Mouse (Mus musculus): ENCODE results near the gene Lrrc23. TPM values are rescaled to one million over a fixed set of nuclear protein-coding genes. Genes with fewer than 3 reads are reported as not detected.

Gene Lrrc23
- polyA plus RNA-seq, 1 experiment from 2014 or later = 1.4 TPM

GRCm38 (mm10) chr6:124739231-124739796, 40.2 kb downstream of the Lrrc23 start:
- H3K9me3 ChIP-seq (ENCODE audit: control insufficient read depth, low read length) = no peaks in the 10 kb centered on the region
- H3K27me3 ChIP-seq (ENCODE audit: control insufficient read depth, insufficient read depth, low read length) = no peaks in the 10 kb centered on the region
- H3K4me3 ChIP-seq (ENCODE audit: low read depth, low read length) = no peak overlapping the region
- DNase-seq (ENCODE audit: low spot score) = no peak
- H3K9ac ChIP-seq (ENCODE audit: low read length) = no peak overlapping the region
- no peak for ATAC-seq (ENCODE audit: insufficient read depth, low FRiP score, low TSS enrichment)
- peaks cover 9% of the 10 kb centered on the region; the same call in 1 of the 2 replicates for H3K4me1 ChIP-seq (ENCODE audit: control insufficient read depth, insufficient read depth, low read length)
- H3K4me2 ChIP-seq (ENCODE audit: low read depth) = no peak overlapping the region
- 0 out of 2 replicates have a peak, but pooled peaks cover 4% of the 10 kb centered on the region for H3K36me3 ChIP-seq (ENCODE audit: control insufficient read depth, insufficient read depth, low read length)
- H3K27ac ChIP-seq (ENCODE audit: low read depth, low read length) = no peak overlapping the region
- 79% methylated on average over 10 of the region's 10 CpGs for WGBS

DNA sequence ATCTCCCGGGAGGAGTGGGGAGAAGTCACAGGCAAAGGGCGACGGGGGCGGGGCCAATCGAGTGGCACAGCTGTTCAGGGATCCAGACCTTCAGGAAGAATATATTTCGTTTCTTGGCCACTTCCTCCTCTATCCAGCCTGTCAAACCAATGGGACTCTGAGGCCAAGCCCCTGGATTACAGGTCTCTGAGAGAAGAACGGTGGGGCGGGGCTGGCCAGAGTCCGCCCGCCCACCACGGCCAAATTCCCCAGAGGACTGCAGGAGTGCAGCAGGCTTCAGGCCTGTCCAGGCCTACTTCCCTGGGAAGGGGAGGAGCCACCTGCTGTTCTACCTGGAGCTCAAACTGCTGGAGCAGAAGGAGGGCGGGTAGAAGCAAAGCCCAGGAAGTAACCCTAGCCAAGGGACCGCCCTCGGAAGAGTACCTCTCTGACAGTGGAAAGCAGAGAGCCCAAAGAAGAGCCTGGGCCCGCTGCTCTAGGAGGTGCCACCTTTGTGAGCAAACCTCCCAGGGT, 41.0 kb downstream of the Lrrc23 start, which contains the start of gene Ptpn6:
TSS of gene Ptpn6 (minus strand) at position 204 of the 513 bp plus-strand sequence.
- Histone ChIP-seq H3K4me2 (ENCODE audit: low read depth) (no peak within 1 kb of the TSS), H3K27me3 (ENCODE audit: control insufficient read depth, insufficient read depth, low read length) (no peaks in the 10 kb centered on the region), H3K4me1 (ENCODE audit: control insufficient read depth, insufficient read depth, low read length) (peaks cover 9% of the 10 kb centered on the region; the same call in 1 of the 2 replicates), H3K9me3 (ENCODE audit: control insufficient read depth, low read length) (no peaks in the 10 kb centered on the region), H3K4me3 (ENCODE audit: low read depth, low read length) (no peak within 1 kb of the TSS), H3K36me3 (ENCODE audit: control insufficient read depth, insufficient read depth, low read length) (0 out of 2 replicates have a peak, but pooled peaks cover 4% of the 10 kb centered on the region), H3K27ac (ENCODE audit: low read depth, low read length) (no peak within 1 kb of the TSS), H3K9ac (ENCODE audit: low read length) (no peak within 1 kb of the TSS)
- DNase-seq (ENCODE audit: low spot score) (peak; percentile 50), ATAC-seq (ENCODE audit: insufficient read depth, low FRiP score, low TSS enrichment) (no peak)
- WGBS = 32% methylated on average over 15 of the region's 15 CpGs

DNA sequence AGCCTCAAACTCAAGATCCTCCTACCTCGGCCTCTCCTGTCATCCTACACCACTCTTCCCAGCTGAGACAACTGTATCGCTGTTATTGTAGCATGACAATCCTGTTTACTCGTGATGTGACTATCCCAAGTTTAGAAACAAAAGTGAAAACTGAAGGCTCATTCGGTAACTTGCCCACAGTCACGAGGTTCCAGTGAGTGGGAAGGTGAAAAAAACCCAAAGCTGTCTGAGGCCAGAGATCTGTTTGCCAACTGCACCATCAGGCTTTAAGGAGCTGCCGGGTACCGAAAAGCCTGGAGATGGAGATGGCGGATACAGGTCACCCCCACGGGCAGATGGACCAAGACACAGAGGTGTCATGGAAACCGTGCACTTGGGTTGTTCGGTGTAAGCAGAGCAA, 42.5 kb downstream of the Lrrc23 start:
- Histone ChIP-seq H3K4me1 (ENCODE audit: control insufficient read depth, insufficient read depth, low read length) (peaks cover 9% of the 10 kb centered on the region; the same call in 1 of the 2 replicates), H3K36me3 (ENCODE audit: control insufficient read depth, insufficient read depth, low read length) (no peaks in the 10 kb centered on the region), H3K27me3 (ENCODE audit: control insufficient read depth, insufficient read depth, low read length) (no peaks in the 10 kb centered on the region), H3K4me3 (ENCODE audit: low read depth, low read length) (no peak overlapping the region), H3K27ac (ENCODE audit: low read depth, low read length) (no peak overlapping the region), H3K4me2 (ENCODE audit: low read depth) (no peak overlapping the region), H3K9me3 (ENCODE audit: control insufficient read depth, low read length) (no peaks in the 10 kb centered on the region), H3K9ac (ENCODE audit: low read length) (no peak overlapping the region)
- no peak for ATAC-seq (ENCODE audit: insufficient read depth, low FRiP score, low TSS enrichment)
- 94% methylated on average over 11 of the region's 11 CpGs for WGBS
- DNase-seq (ENCODE audit: low spot score) = no peak

DNA sequence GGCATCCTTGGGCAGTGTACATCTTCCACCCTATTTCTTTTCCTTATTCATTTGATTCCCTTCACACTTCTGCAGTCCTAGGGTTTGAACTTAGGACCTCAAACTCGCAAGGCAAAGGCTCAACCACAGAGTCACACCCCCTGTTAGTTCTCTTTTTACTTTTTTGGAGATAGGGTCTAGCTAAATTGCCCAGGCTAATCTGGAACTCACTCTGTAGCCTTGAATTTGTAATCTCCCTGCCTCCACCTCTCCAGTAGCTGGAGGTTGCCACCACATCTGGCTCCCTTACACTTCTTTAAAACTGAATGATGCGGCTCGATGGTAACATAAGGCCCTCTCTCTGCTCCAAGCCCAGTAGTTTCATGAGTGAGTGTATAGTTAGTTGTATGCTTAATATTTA, 45.1 kb downstream of the Lrrc23 start:
- H3K4me3 ChIP-seq (ENCODE audit: low read depth, low read length) = no peak overlapping the region
- 0 out of 2 replicates have a peak, but pooled peaks cover 4% of the 10 kb centered on the region for H3K4me1 ChIP-seq (ENCODE audit: control insufficient read depth, insufficient read depth, low read length)
- H3K27ac ChIP-seq (ENCODE audit: low read depth, low read length) = no peak overlapping the region
- DNase-seq (ENCODE audit: low spot score) (no peak), ATAC-seq (ENCODE audit: insufficient read depth, low FRiP score, low TSS enrichment) (no peak)
- WGBS = 93% methylated on average over 3 of the region's 3 CpGs
- no peak overlapping the region for H3K9ac ChIP-seq (ENCODE audit: low read length)
- no peaks in the 10 kb centered on the region for H3K27me3 ChIP-seq (ENCODE audit: control insufficient read depth, insufficient read depth, low read length)
- no peaks in the 10 kb centered on the region for H3K36me3 ChIP-seq (ENCODE audit: control insufficient read depth, insufficient read depth, low read length)
- no peaks in the 10 kb centered on the region for H3K9me3 ChIP-seq (ENCODE audit: control insufficient read depth, low read length)
- no peak overlapping the region for H3K4me2 ChIP-seq (ENCODE audit: low read depth)

- ATAC-seq (ENCODE audit: insufficient read depth, low FRiP score, low TSS enrichment) (no peak), DNase-seq (ENCODE audit: low spot score) (no peak)
- Histone ChIP-seq H3K27me3 (ENCODE audit: control insufficient read depth, insufficient read depth, low read length) (no peaks in the 10 kb centered on the region), H3K4me3 (ENCODE audit: low read depth, low read length) (no peak overlapping the region), H3K4me2 (ENCODE audit: low read depth) (no peak overlapping the region), H3K9ac (ENCODE audit: low read length) (no peak overlapping the region), H3K27ac (ENCODE audit: low read depth, low read length) (no peak overlapping the region), H3K36me3 (ENCODE audit: control insufficient read depth, insufficient read depth, low read length) (no peaks in the 10 kb centered on the region), H3K4me1 (ENCODE audit: control insufficient read depth, insufficient read depth, low read length) (no peaks in the 10 kb centered on the region), H3K9me3 (ENCODE audit: control insufficient read depth, low read length) (no peaks in the 10 kb centered on the region)
- 46% methylated on average over 19 of the region's 19 CpGs for WGBS
Measured at GRCm38 (mm10) chr6:124732476-124733370, 46.8 kb downstream of the Lrrc23 start.

GRCm38 (mm10) chr6:124731038-124731437, 48.5 kb downstream of the Lrrc23 start:
- H3K9ac ChIP-seq (ENCODE audit: low read length) = no peak overlapping the region
- no peak overlapping the region for H3K27ac ChIP-seq (ENCODE audit: low read depth, low read length)
- no peak for ATAC-seq (ENCODE audit: insufficient read depth, low FRiP score, low TSS enrichment)
- H3K9me3 ChIP-seq (ENCODE audit: control insufficient read depth, low read length) = no peaks in the 10 kb centered on the region
- no peak overlapping the region for H3K4me3 ChIP-seq (ENCODE audit: low read depth, low read length)
- 84% methylated on average over 7 of the region's 7 CpGs for WGBS
- H3K4me1 ChIP-seq (ENCODE audit: control insufficient read depth, insufficient read depth, low read length) = no peaks in the 10 kb centered on the region
- DNase-seq (ENCODE audit: low spot score) = no peak
- H3K4me2 ChIP-seq (ENCODE audit: low read depth) = no peak overlapping the region
- H3K27me3 ChIP-seq (ENCODE audit: control insufficient read depth, insufficient read depth, low read length) = no peaks in the 10 kb centered on the region
- H3K36me3 ChIP-seq (ENCODE audit: control insufficient read depth, insufficient read depth, low read length) = no peaks in the 10 kb centered on the region

- 84% methylated on average over 8 of the region's 8 CpGs for WGBS
Measured at GRCm38 (mm10) chr6:124729850-124730705, 49.4 kb downstream of the Lrrc23 start.

DNA sequence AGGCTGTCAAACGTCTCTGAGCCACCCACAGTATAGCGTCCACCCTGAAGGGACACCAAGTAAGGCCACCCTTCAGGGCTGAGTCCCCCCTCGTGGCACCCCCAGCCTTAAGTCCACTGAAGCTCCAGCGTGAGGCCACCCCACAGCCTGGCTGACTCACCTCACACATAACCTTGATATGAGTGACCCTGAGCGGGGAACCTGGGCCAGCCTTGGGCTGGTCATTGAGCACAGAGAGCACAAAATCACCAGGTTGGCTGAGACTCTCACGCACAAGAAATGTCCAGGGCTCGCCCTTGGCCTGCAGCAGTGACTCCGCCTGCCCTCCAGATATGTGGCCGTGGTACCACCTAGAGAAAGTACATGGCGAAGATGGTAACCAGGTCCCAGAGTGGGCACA, 50.9 kb downstream of the Lrrc23 start:
- H3K9ac ChIP-seq (ENCODE audit: low read length) = no peak overlapping the region
- no peak for ATAC-seq (ENCODE audit: insufficient read depth, low FRiP score, low TSS enrichment)
- H3K4me1 ChIP-seq (ENCODE audit: control insufficient read depth, insufficient read depth, low read length) = no peaks in the 10 kb centered on the region
- 93% methylated on average over 10 of the region's 10 CpGs for WGBS
- H3K36me3 ChIP-seq (ENCODE audit: control insufficient read depth, insufficient read depth, low read length) = no peaks in the 10 kb centered on the region
- H3K27me3 ChIP-seq (ENCODE audit: control insufficient read depth, insufficient read depth, low read length) = no peaks in the 10 kb centered on the region
- no peak overlapping the region for H3K4me3 ChIP-seq (ENCODE audit: low read depth, low read length)
- H3K4me2 ChIP-seq (ENCODE audit: low read depth) = no peak overlapping the region
- H3K27ac ChIP-seq (ENCODE audit: low read depth, low read length) = no peak overlapping the region
- H3K9me3 ChIP-seq (ENCODE audit: control insufficient read depth, low read length) = no peaks in the 10 kb centered on the region
- DNase-seq (ENCODE audit: low spot score) = no peak

More at GRCm38 (mm10) chr6:124729850-124730705, 49.4 kb downstream of the Lrrc23 start:
- Histone ChIP-seq H3K36me3 (ENCODE audit: control insufficient read depth, insufficient read depth, low read length) (no peaks in the 10 kb centered on the region), H3K4me1 (ENCODE audit: control insufficient read depth, insufficient read depth, low read length) (no peaks in the 10 kb centered on the region), H3K4me2 (ENCODE audit: low read depth) (no peak overlapping the region), H3K27me3 (ENCODE audit: control insufficient read depth, insufficient read depth, low read length) (no peaks in the 10 kb centered on the region), H3K4me3 (ENCODE audit: low read depth, low read length) (no peak overlapping the region), H3K9ac (ENCODE audit: low read length) (no peak overlapping the region), H3K9me3 (ENCODE audit: control insufficient read depth, low read length) (no peaks in the 10 kb centered on the region), H3K27ac (ENCODE audit: low read depth, low read length) (no peak overlapping the region)
- ATAC-seq (ENCODE audit: insufficient read depth, low FRiP score, low TSS enrichment) = no peak
- no peak for DNase-seq (ENCODE audit: low spot score)
